Mouse (Mus musculus) left cerebral cortex, adult 18-20 months (tissue): ENCODE measurements around the gene Tmem208. TPM values are rescaled to one million over a fixed set of nuclear protein-coding genes. Genes with fewer than 3 reads are reported as not detected.

Source experiments
- DNase-seq, 2 experiments: peaks; one replicate each; pipeline ENCODE4 v3.0.0; 2021 to 2022; ENCODE audit warnings: low spot score in 2 of 2, mixed read lengths in 1 of 2
- total RNA-seq, 2 experiments: library from RNA; stranded (reverse); gene quantifications; 2 replicates each; pipeline ENCODE4 v1.2.3; 2021

The Tmem208 gene
- total RNA-seq, 2 experiments from 2014 or later = 37.1 to 37.4 TPM

- DNase-seq = peak; percentile 94 to 95
These were observed 28.5 kb upstream of the Tmem208 start, which contains the start of gene E2f4 for GRCm38 (mm10) chr8:105297511-105298192. Gene E2f4 (plus strand): TSS chr8:105297663.

GRCm38 (mm10) chr8:105298351-105299252 is 27.6 kb upstream of the Tmem208 start:
- no peak for DNase-seq

- no peak for DNase-seq
These were observed 26.2 kb upstream of the Tmem208 start for GRCm38 (mm10) chr8:105299962-105300361.

GRCm38 (mm10) chr8:105303396-105303795 is 22.8 kb upstream of the Tmem208 start:
- no peak for DNase-seq

GRCm38 (mm10) chr8:105303874-105304273 is 22.3 kb upstream of the Tmem208 start:
- no peak for DNase-seq

GRCm38 (mm10) chr8:105304325-105305210 is 21.6 kb upstream of the Tmem208 start:
- no peak for DNase-seq

- DNase-seq = peak; percentile 56 to 61
These were observed 20.7 kb upstream of the Tmem208 start, which contains the start of gene Elmo3 for GRCm38 (mm10) chr8:105305211-105306145. Gene Elmo3 (plus strand): TSS chr8:105305601.

- no peak for DNase-seq
These were observed 19.9 kb upstream of the Tmem208 start for GRCm38 (mm10) chr8:105306146-105306691.

GRCm38 (mm10) chr8:105307670-105308069 is 18.5 kb upstream of the Tmem208 start:
- DNase-seq = no peak

GRCm38 (mm10) chr8:105308428-105308827 is 17.7 kb upstream of the Tmem208 start:
- DNase-seq = no peak

- DNase-seq = no peak
These were observed 16.9 kb upstream of the Tmem208 start for GRCm38 (mm10) chr8:105309142-105309847.

GRCm38 (mm10) chr8:105310118-105310517 is 16.0 kb upstream of the Tmem208 start:
- DNase-seq = no peak

- no peak for DNase-seq
These were observed 14.4 kb upstream of the Tmem208 start for GRCm38 (mm10) chr8:105311718-105312117.

GRCm38 (mm10) chr8:105312891-105313481 is 13.2 kb upstream of the Tmem208 start:
- DNase-seq = no peak

GRCm38 (mm10) chr8:105313622-105314402 is 12.3 kb upstream of the Tmem208 start:
- no peak for DNase-seq

- no peak for DNase-seq
These were observed 10.9 kb upstream of the Tmem208 start for GRCm38 (mm10) chr8:105315073-105315769.

GRCm38 (mm10) chr8:105317941-105318340 is 8.2 kb upstream of the Tmem208 start:
- DNase-seq = no peak
